Mouse (Mus musculus) liver, embryonic 14.5 days (tissue): ENCODE data around the gene Gpam.

ENCODE experiments used
- CTCF ChIP-seq: IDR thresholded peaks from 2 replicates; pipeline ENCODE4 v1.5.1; 2016; ENCODE audit warnings: antibody characterized with exemption, low read depth, control low read depth
- EP300 ChIP-seq: IDR thresholded peaks from 2 replicates; pipeline ENCODE4 v1.6.1; 2016; ENCODE audit warnings: antibody characterized with exemption, low read depth

GRCm38 (mm10) chr19:55087776-55088175, 39.3 kb downstream of the Gpam start:
- TF ChIP-seq EP300 (no peak), CTCF (no peak)
